Mouse (Mus musculus) c-Kit-positive CD71-negative TER-119-negative erythroid progenitor cells, embryonic 14.5 days (primary cell): ENCODE measurements around the gene Gm10447.

Experiments used
- DNase-seq: peaks from one replicate; pipeline ENCODE4 v3.0.0-alpha.2; 2013; ENCODE audit warnings: low read depth

Gene Gm10447

GRCm38 (mm10) chr11:53456474-53457371 lies at the start of gene Gm10447, which contains the start of gene Shroom1:
Gene Gm10447, minus strand, starts transcription at chr11:53457110.
Gene Shroom1, plus strand, starts transcription at chr11:53457205.
- DNase-seq: no peak

DNA sequence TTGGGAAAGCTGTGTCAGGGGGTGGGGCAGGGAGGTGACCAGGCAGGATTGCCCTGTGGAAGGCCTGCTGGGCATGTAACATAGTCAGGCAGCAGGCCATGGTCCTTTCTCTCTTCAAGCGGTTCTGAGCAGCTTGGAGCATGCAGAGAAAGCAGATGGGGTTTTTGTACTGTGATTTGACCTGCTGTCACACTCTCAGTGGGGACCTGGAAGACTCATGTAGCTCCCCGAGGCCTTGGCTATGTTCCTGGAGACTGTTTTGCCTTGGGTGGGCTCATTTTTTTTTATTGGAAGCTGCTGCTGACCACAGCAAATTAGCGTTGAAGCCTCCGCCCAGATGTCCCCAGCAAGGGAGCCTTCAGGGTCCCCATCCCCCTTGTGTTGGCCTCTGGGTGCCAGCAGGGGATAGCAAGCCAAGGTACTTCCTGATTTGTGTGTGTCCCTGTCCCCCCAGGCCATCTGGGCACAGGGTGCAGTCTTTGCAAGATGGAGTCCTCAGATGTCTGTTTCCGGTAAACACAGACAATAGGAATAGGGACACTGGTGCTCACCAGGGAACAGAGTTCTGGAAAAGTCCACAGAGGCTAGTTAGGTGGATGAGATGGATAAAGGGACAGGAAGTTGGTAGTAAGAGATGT lies 48.2 kb upstream of the Gm10447 start:
- DNase-seq: no peak

DNA sequence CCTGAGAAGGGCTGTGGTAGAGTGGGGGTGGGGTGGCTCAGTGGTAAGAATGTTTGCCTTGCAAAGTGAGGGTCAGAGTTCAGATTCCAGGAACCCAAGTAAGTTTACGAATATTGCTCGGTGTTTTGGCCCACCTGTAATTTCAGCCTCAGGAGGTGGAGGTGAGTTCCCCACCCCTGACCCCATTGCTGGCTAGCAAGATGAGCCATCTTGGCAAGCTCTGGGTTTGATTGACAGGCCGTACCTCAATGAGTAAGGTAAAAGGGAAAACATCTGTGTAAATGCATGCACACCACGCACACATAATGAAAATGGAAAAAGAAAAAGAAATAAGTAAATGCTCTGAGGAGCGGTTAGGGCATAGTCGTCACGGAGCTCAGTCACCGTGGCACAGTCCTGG lies 47.5 kb upstream of the Gm10447 start:
- no peak for DNase-seq

DNA sequence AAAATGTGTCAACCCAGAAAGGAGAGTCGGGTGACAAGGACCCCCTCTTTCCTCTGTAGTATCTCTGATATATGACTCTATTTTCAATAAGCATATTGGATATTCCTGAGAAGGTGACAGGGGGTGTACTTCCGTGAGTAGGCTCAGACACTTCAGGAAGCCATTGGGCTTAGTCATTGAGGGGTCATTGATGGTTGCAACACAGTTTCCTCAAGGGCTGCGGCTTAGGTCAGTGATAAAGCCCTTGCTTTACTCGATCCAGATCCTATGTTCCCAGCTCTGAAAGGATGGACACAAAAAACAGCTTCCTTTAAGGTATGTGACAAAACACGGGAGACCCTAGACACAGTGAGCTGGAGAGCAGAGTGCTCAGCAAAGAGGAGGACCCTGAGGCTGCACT lies 46.8 kb upstream of the Gm10447 start:
- DNase-seq: no peak

- DNase-seq: no peak
These were observed 45.3 kb upstream of the Gm10447 start for GRCm38 (mm10) chr11:53502039-53502765.

DNA sequence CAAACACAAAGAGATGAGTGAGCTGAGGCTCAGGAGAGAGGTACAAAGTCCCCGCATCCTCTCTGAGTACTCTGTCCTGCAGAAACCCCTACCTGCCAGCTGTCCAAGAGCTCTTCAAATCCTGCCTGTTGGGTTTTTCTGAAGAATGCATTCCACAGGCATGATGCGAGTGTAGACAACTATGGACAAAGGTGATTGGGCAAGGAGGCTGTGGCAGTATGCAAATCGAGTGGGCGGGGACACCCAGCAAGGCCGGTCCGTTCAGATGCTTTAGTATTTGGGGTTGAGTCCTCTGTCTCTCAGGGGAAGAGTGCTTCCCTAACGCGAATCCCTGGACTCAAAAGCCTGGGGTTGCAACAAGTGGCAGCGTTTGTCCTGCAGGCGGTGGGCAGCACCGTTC lies 43.7 kb upstream of the Gm10447 start:
- no peak for DNase-seq

- DNase-seq: no peak
These were observed 40.0 kb upstream of the Gm10447 start for GRCm38 (mm10) chr11:53496946-53497345.

- DNase-seq: no peak
These were observed 38.5 kb upstream of the Gm10447 start for GRCm38 (mm10) chr11:53495417-53495816.

GRCm38 (mm10) chr11:53493243-53493955 lies 36.5 kb upstream of the Gm10447 start:
- DNase-seq: no peak

GRCm38 (mm10) chr11:53491954-53492401 lies 35.1 kb upstream of the Gm10447 start:
- no peak for DNase-seq

DNA sequence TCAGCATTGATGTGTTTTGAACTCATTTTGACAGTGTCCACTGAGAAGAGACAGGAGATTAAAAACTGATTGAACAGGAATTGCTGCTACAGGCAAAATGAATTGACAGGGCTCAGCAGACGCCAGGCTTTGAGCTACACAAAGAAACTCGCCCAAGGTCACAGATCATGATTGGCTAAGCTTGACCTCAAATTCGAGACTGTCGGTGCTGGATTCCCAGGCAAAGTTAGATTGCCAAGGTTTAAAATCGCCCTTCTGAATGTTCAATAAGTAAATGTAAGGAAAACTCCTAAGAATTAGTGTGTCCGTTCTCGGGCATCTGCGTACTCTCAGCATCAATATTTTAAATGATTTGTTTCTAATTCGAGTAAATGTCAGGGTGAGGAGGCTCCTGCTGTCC lies 32.5 kb upstream of the Gm10447 start:
- no peak for DNase-seq

DNA sequence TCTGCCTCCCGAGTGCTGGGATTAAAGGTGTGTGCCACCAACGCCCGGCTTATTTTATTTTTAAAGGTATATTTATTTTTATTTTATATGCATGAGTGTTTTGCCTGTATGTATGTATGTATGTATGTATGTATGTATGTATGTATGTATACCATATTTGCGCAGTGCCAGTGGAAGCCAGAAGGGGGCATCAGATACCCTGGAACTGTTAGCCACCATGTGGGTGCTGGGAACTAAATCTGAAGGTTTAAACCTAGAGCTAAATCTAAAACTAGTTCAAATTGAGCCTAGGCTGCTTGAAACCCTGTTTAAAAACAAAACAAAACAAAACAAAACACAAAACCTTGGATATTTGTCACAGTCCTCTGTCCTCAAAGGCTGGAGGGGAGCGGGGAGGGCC lies 32.1 kb upstream of the Gm10447 start:
- DNase-seq: no peak

DNA sequence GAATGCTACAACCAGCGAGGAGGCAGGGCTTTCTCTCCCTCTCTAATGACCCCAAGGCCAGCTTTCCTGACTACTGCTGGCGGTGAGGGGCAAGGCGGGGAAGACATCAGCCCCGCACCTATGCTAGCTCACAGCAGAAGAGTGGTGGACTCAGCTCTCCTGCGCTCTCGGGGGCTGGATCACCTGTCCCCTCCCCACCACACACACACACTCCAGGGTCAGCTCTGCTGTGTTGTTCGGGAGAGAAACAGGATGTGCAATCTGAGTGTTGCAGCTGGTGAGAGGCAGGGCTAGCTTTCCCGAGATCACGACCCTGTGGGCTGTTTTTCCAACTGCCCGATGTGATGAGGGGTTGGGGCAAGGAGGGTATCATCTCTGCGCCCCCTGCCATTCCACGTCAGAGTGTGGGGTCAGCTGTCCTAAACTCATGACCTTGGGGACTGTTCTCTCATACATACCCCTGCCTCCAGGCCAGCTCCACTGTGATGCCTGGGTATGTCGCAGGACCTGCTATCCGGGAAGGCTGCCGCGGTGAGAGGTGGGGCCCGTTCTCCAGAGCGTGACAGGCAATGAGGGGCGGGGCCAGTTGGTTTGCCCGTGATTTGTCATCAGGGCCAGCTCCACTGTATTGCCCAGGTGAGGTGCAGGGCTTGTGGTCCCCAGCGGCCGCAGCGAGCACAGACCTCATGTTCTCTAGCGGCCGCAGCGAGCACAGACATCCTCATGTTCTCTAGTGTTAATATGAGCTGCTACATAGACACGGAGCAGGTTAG lies 30.1 kb upstream of the Gm10447 start:
- DNase-seq: no peak

- DNase-seq: no peak
These were observed 29.4 kb upstream of the Gm10447 start for GRCm38 (mm10) chr11:53486351-53486750.

GRCm38 (mm10) chr11:53485719-53486118 lies 28.8 kb upstream of the Gm10447 start:
- DNase-seq: no peak

DNA sequence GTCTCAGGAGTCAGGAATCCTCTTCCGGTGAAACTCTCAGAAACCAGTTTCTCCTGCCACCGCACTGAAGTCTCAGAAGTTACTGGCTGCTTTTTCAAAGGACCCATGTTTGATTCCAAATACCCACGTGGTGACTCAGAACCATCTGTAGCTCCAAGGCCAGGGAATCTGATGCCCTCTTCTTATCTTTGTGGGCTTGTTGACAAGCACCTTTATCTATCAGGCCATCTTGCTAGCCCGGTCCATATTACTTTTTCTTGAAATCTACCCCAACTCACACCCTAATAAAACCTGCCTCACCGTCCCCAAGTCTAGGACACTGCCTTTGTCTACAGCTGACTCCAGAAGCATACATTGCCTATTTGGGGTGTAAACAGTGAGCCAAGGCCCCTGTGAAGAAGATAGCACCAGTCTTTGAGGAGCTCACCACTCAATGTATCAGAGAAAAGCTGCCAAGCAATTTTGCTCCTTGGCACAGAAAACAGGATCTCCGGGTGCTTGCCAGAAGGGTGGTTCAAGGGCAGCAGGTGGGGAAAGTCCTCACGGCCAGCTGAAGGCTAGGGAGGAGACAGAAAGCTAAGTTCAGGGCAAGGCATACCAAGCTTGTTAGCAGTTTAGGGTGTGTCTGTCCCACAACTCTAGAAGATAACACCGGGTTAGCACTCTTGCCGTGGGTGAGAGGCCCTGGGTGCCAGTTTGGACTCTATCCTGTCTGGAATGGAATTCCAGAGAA lies 26.4 kb upstream of the Gm10447 start:
- no peak for DNase-seq

DNA sequence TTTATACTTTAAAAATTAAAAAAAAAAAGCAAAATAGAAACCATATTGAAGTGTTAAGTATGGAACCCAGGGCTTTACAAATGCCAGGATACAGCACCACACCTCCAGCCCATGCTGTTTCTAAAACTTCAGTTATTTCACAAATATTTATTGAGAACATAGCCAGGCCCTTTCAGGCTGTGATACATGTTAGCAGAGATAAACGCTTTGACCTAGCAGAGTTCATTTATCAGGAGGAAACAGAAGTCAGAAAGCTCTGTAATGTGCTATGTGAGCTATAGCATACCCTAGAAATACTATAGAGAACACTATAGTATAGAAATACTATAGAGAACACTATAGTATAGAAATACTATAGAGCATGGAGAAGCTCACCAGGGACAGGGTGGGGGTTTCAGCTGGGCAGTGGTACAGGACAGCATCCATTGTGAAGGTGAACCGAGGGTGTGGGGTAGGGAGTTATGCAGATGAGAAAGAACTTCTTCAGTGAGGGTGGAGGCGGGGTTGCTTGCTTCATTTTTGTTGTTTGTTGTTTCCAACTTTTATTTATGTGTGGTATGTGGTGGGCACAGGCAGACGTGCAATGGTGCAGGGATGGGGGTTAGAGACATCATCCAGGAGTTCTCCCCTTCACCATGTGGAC lies 24.3 kb upstream of the Gm10447 start:
- DNase-seq: no peak

DNA sequence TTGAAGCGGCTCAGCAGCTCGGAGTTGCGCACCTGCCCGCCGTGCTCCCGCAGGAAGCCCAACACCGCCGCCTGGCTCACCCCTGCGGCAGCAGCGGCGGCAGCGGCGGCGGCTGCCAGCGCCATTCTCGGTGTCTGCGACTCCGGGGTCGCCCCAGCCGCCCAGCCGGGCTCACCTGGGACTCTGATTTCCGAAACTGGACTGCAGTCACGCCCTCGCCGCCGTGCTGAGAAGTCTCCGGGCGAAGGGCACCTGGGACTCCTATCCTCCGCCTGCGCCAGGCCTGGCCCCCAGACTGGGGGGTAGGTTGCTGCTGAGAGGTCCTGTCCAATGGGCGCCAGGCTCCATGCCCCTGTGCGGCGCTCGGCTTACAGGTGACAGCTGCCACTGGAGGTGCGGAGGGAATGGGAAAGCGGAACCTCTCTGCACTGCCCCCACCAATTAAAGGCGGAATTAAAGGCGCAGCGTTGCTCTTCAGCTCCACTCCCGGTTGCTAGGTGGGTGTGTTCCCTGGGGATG lies 22.9 kb upstream of the Gm10447 start, which contains the start of the genes Gm9945 and Sowaha:
Gene Gm9945, plus strand, starts transcription at position 384 of the 519 bp plus-strand sequence.
Gene Sowaha, minus strand, starts transcription at position 492 of the 519 bp plus-strand sequence.
- DNase-seq: no peak

GRCm38 (mm10) chr11:53479171-53479782 lies 22.4 kb upstream of the Gm10447 start:
- no peak for DNase-seq
